Mouse (Mus musculus) neural tube, embryonic 12.5 days (tissue): ENCODE data around the gene Zfp672. TPM values are rescaled to one million over a fixed set of nuclear protein-coding genes. Genes with fewer than 3 reads are reported as not detected.
"Not testable (repeated sequence)": the region's sequence is repeated elsewhere in the genome, so short reads cannot be mapped to it uniquely, and the experiment has no call there.

Experiments used
- ATAC-seq: fragments of 200-750 bp; cut with Nextera tagmentation; 2 replicates; pipeline ENCODE4 v1.8.0; 2017; ENCODE audit warnings: low read depth, mild to moderate bottlenecking, moderate TSS enrichment, moderate library complexity; ENCODE audit not compliant: low FRiP score
- H3K27ac ChIP-seq: fragments of 300-500 bp; sonication (generic); 2 replicates; pipeline ENCODE4 v1.5.1; 2016
- H3K27me3 ChIP-seq: fragments of 300-500 bp; sonication (generic); replicated peaks from 2 replicates; pipeline ENCODE4 v1.6.1; 2016; ENCODE audit warnings: mild to moderate bottlenecking
- H3K36me3 ChIP-seq: fragments of 300-500 bp; sonication (generic); 2 replicates; pipeline ENCODE4 v1.6.1; 2016; ENCODE audit warnings: mild to moderate bottlenecking
- H3K4me1 ChIP-seq: fragments of 300-500 bp; sonication (generic); 2 replicates; pipeline ENCODE4 v1.6.1; 2016
- H3K4me2 ChIP-seq: fragments of 300-500 bp; sonication (generic); replicated peaks from 2 replicates; pipeline ENCODE4 v1.6.1; 2016; ENCODE audit warnings: mild to moderate bottlenecking
- H3K4me3 ChIP-seq: fragments of 300-500 bp; sonication (generic); 2 replicates; pipeline ENCODE4 v1.5.1; 2016
- H3K9ac ChIP-seq: fragments of 300-500 bp; sonication (generic); 2 replicates; pipeline ENCODE4 v1.6.1; 2016; ENCODE audit warnings: mild to moderate bottlenecking
- H3K9me3 ChIP-seq: fragments of 300-500 bp; sonication (generic); 2 replicates; pipeline ENCODE4 v1.6.1; 2016; ENCODE audit warnings: mild to moderate bottlenecking
- WGBS: fragments of 180-500 bp; shearing (Covaris S2); methylation state at CpG from one replicate; pipeline ENCODE4 v1.1.7; 2016; 5-methylcytosine and 5-hydroxymethylcytosine counted together
- polyA plus RNA-seq: library from polyadenylated mRNA; unstranded; fragments of >200 nt; fragmentation: Nextera tagmentation; extraction: Ambion mirVana; gene quantifications from 2 replicates; pipeline ENCODE4 v1.2.1, GENCODE M21; 2016

Zfp672 gene
- 32.0 and 32.2 TPM in 2 replicates for polyA plus RNA-seq

- peaks cover 31% of the 10 kb centered on the region for H3K4me1 ChIP-seq
- H3K36me3 ChIP-seq: peaks cover 31% of the 10 kb centered on the region
- WGBS: under 1% methylated on average over 52 of the region's 52 CpGs
Measured at GRCm38 (mm10) chr11:58330276-58331148, at the start of gene Zfp672, which contains the start of gene Sh3bp5l. Gene Zfp672 (minus strand): TSS chr11:58330339. Gene Sh3bp5l (plus strand): TSS chr11:58330724.

GRCm38 (mm10) chr11:58379516-58379915 lies 49.4 kb upstream of the Zfp672 start:
- Histone ChIP-seq H3K9me3 (no peaks in the 10 kb centered on the region), H3K36me3 (no peaks in the 10 kb centered on the region), H3K4me1 (no peaks in the 10 kb centered on the region), H3K4me3 (no peak overlapping the region), H3K4me2 (no peak overlapping the region), H3K27ac (no peak overlapping the region), H3K27me3 (no peaks in the 10 kb centered on the region), H3K9ac (no peak overlapping the region)
- 93% methylated on average over 1 of the region's 1 CpGs for WGBS
- ATAC-seq: no peak

More at GRCm38 (mm10) chr11:58330276-58331148, at the start of gene Zfp672, which contains the start of gene Sh3bp5l:
- ATAC-seq: peak; percentile 92
- H3K9ac ChIP-seq: peak within 1 kb of the TSS; percentile 85
- peak within 1 kb of the TSS; percentile 72 for H3K4me3 ChIP-seq
- no peaks in the 10 kb centered on the region for H3K9me3 ChIP-seq
- H3K27me3 ChIP-seq: no peaks in the 10 kb centered on the region
- peak within 1 kb of the TSS; percentile 99 for H3K4me2 ChIP-seq
- H3K27ac ChIP-seq: no peak within 1 kb of the TSS

- Histone ChIP-seq H3K4me3 (no peak within 1 kb of the TSS), H3K36me3 (no peaks in the 10 kb centered on the region), H3K4me1 (no peaks in the 10 kb centered on the region), H3K27ac (no peak within 1 kb of the TSS), H3K27me3 (no peaks in the 10 kb centered on the region), H3K9me3 (no peaks in the 10 kb centered on the region), H3K4me2 (no peak within 1 kb of the TSS), H3K9ac (no peak within 1 kb of the TSS)
- whole genome bisulfite sequencing: 89% methylated on average over 3 of the region's 3 CpGs
- no peak for ATAC-seq
Measured at GRCm38 (mm10) chr11:58378763-58379278, 48.7 kb upstream of the Zfp672 start, which contains the start of gene Lypd8. Gene Lypd8 (plus strand): TSS chr11:58379043.

GRCm38 (mm10) chr11:58377686-58378085 lies 47.5 kb upstream of the Zfp672 start:
- H3K4me1 ChIP-seq: no peaks in the 10 kb centered on the region
- no peak overlapping the region for H3K4me2 ChIP-seq
- H3K27me3 ChIP-seq: no peaks in the 10 kb centered on the region
- no peak overlapping the region for H3K4me3 ChIP-seq
- ATAC-seq: no peak
- H3K36me3 ChIP-seq: no peaks in the 10 kb centered on the region
- WGBS: 71% methylated on average over 1 of the region's 1 CpGs
- no peak overlapping the region for H3K9ac ChIP-seq
- H3K27ac ChIP-seq: no peak overlapping the region
- no peaks in the 10 kb centered on the region for H3K9me3 ChIP-seq

- H3K27me3 ChIP-seq: no peaks in the 10 kb centered on the region
- no peak overlapping the region for H3K4me3 ChIP-seq
- WGBS: 88% methylated on average over 2 of the region's 2 CpGs
- H3K9ac ChIP-seq: no peak overlapping the region
- H3K27ac ChIP-seq: no peak overlapping the region
- no peaks in the 10 kb centered on the region for H3K9me3 ChIP-seq
- ATAC-seq: no peak
- no peaks in the 10 kb centered on the region for H3K4me1 ChIP-seq
- no peak overlapping the region for H3K4me2 ChIP-seq
- H3K36me3 ChIP-seq: no peaks in the 10 kb centered on the region
Measured at GRCm38 (mm10) chr11:58377273-58377672, 47.1 kb upstream of the Zfp672 start.

- ATAC-seq, H3K9me3 ChIP-seq, H3K27ac ChIP-seq, H3K27me3 ChIP-seq, H3K9ac ChIP-seq, H3K4me3 ChIP-seq, H3K4me2 ChIP-seq, H3K4me1 ChIP-seq, H3K36me3 ChIP-seq: not testable (repeated sequence)
- WGBS: no CpG with 5 or more reads among the region's 6 CpGs
Measured at GRCm38 (mm10) chr11:58366191-58366590, 36.1 kb upstream of the Zfp672 start.

- ATAC-seq: no peak
- H3K27ac ChIP-seq: no peak overlapping the region
- H3K4me3 ChIP-seq: no peak overlapping the region
- H3K4me2 ChIP-seq: no peak overlapping the region
- H3K9me3 ChIP-seq: no peaks in the 10 kb centered on the region
- no peaks in the 10 kb centered on the region for H3K36me3 ChIP-seq
- H3K9ac ChIP-seq: no peak overlapping the region
- 65% methylated on average over 3 of the region's 3 CpGs for WGBS
- H3K4me1 ChIP-seq: no peaks in the 10 kb centered on the region
- no peaks in the 10 kb centered on the region for H3K27me3 ChIP-seq
Measured at GRCm38 (mm10) chr11:58364454-58364853, 34.3 kb upstream of the Zfp672 start.

- H3K4me2 ChIP-seq, H3K4me3 ChIP-seq, H3K27me3 ChIP-seq, H3K27ac ChIP-seq, H3K9ac ChIP-seq, H3K4me1 ChIP-seq, H3K9me3 ChIP-seq, H3K36me3 ChIP-seq, ATAC-seq: not testable (repeated sequence)
- WGBS: no CpG with 5 or more reads among the region's 6 CpGs
Measured at GRCm38 (mm10) chr11:58362562-58362961, 32.4 kb upstream of the Zfp672 start.

- Histone ChIP-seq H3K4me1 (no peaks in the 10 kb centered on the region), H3K9me3 (no peaks in the 10 kb centered on the region), H3K4me3 (no peak overlapping the region), H3K9ac (no peak overlapping the region), H3K27ac (no peak overlapping the region), H3K27me3 (no peaks in the 10 kb centered on the region), H3K4me2 (no peak overlapping the region), H3K36me3 (no peaks in the 10 kb centered on the region)
- 90% methylated on average over 6 of the region's 6 CpGs for whole genome bisulfite sequencing
- ATAC-seq: no peak
Measured at GRCm38 (mm10) chr11:58357844-58358534, 27.9 kb upstream of the Zfp672 start.

- Histone ChIP-seq H3K4me3 (no peak overlapping the region), H3K27ac (no peak overlapping the region), H3K36me3 (no peaks in the 10 kb centered on the region), H3K27me3 (no peaks in the 10 kb centered on the region), H3K4me2 (no peak overlapping the region), H3K9ac (no peak overlapping the region), H3K4me1 (no peaks in the 10 kb centered on the region), H3K9me3 (no peaks in the 10 kb centered on the region)
- ATAC-seq: no peak
- 95% methylated on average over 3 of the region's 3 CpGs for WGBS
Measured at GRCm38 (mm10) chr11:58357042-58357441, 26.9 kb upstream of the Zfp672 start.

GRCm38 (mm10) chr11:58354927-58355326 lies 24.8 kb upstream of the Zfp672 start:
- Histone ChIP-seq H3K9me3 (no peaks in the 10 kb centered on the region), H3K36me3 (no peaks in the 10 kb centered on the region), H3K27ac (no peak overlapping the region), H3K4me1 (no peaks in the 10 kb centered on the region), H3K4me2 (no peak overlapping the region), H3K27me3 (no peaks in the 10 kb centered on the region), H3K9ac (no peak overlapping the region), H3K4me3 (no peak overlapping the region)
- no peak for ATAC-seq
- 84% methylated on average over 3 of the region's 3 CpGs for WGBS

- Histone ChIP-seq H3K36me3 (no peaks in the 10 kb centered on the region), H3K4me1 (no peaks in the 10 kb centered on the region), H3K27ac (no peak overlapping the region), H3K4me3 (no peak overlapping the region), H3K27me3 (no peaks in the 10 kb centered on the region), H3K4me2 (no peak overlapping the region), H3K9me3 (no peaks in the 10 kb centered on the region), H3K9ac (no peak overlapping the region)
- no peak for ATAC-seq
- 79% methylated on average over 10 of the region's 10 CpGs for whole genome bisulfite sequencing
Measured at GRCm38 (mm10) chr11:58354476-58354875, 24.3 kb upstream of the Zfp672 start.
